Mouse (Mus musculus): ENCODE measurements around the gene Ift57.

Gene Ift57

GRCm38 (mm10) chr16:49684961-49685360 is 14.1 kb upstream of the Ift57 start:
- no peak for TF ChIP-seq POU5F1 (IDR thresholded peaks at IDR 0.05; ENCODE audit: borderline replicate concordance, low read length)
- Histone ChIP-seq H3K4me1 (replicated peaks; ENCODE audit: low read depth, low read length) (no peaks in the 10 kb centered on the region), H3K27me3 (ENCODE audit: insufficient read depth, low read length) (no peaks in the 10 kb centered on the region), H3K36me3 (ENCODE audit: insufficient read depth, low read length) (no peaks in the 10 kb centered on the region), H3K9me3 (ENCODE audit: low read length) (no peaks in the 10 kb centered on the region), H3K4me3 (replicated peaks; ENCODE audit: low read length) (no peak overlapping the region)

GRCm38 (mm10) chr16:49699821-49700220 is 788 bp downstream of the Ift57 start:
- H3K4me3 ChIP-seq (replicated peaks; ENCODE audit: low read length): peak overlapping the region; percentile 89
- no peaks in the 10 kb centered on the region for H3K36me3 ChIP-seq (ENCODE audit: insufficient read depth, low read length)
- TF ChIP-seq POU5F1 (IDR thresholded peaks at IDR 0.05; ENCODE audit: borderline replicate concordance, low read length): no peak
- no peak for TF ChIP-seq NANOG (IDR thresholded peaks at IDR 0.05; ENCODE audit: borderline replicate concordance, low read length)
- TF ChIP-seq CTCF (conservative IDR thresholded peaks at IDR 0.05; ENCODE audit: low read length): no peak
- no peaks in the 10 kb centered on the region for H3K27me3 ChIP-seq (ENCODE audit: insufficient read depth, low read length)
- H3K4me1 ChIP-seq (replicated peaks; ENCODE audit: low read depth, low read length): peaks cover 10% of the 10 kb centered on the region; the same call in 1 of the 2 replicates
- no peaks in the 10 kb centered on the region for H3K9me3 ChIP-seq (ENCODE audit: low read length)

- TF ChIP-seq POU5F1 (IDR thresholded peaks at IDR 0.05; ENCODE audit: borderline replicate concordance, low read length): no peak
- no peak for TF ChIP-seq NANOG (IDR thresholded peaks at IDR 0.05; ENCODE audit: borderline replicate concordance, low read length)
- TF ChIP-seq CTCF (conservative IDR thresholded peaks at IDR 0.05; ENCODE audit: low read length): no peak
- no peaks in the 10 kb centered on the region for H3K9me3 ChIP-seq (ENCODE audit: low read length)
- 0 out of 2 replicates have a peak, but pooled peaks cover 7% of the 10 kb centered on the region for H3K4me1 ChIP-seq (replicated peaks; ENCODE audit: low read depth, low read length)
- H3K4me3 ChIP-seq (replicated peaks; ENCODE audit: low read length): no peak overlapping the region
- H3K27me3 ChIP-seq (ENCODE audit: insufficient read depth, low read length): no peaks in the 10 kb centered on the region
- H3K36me3 ChIP-seq (ENCODE audit: insufficient read depth, low read length): peaks cover 10% of the 10 kb centered on the region
These were observed 9.0 kb downstream of the Ift57 start for GRCm38 (mm10) chr16:49708074-49708473.

DNA sequence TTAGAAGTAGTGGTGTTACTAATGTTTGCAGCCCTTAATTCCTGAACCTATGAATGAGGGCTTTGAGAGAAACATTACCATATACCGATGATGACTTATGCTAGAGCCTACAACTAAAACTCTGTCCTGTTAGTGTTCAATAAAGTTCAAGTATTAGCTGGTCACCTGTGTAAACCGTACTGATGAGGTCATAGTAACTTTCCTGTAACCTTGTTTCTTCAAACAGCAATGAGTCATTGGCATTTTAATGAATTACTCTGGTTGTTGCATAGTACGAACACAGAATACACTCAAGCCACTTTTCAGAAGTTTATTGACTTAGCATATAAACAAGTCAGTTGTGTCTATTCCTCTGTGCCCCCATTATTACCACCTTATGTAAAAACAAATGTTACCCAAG is 11.2 kb downstream of the Ift57 start:
- H3K4me3 ChIP-seq (replicated peaks; ENCODE audit: low read length): no peak overlapping the region
- H3K9me3 ChIP-seq (ENCODE audit: low read length): no peaks in the 10 kb centered on the region
- H3K4me1 ChIP-seq (replicated peaks; ENCODE audit: low read depth, low read length): 0 out of 2 replicates have a peak, but pooled peaks cover 7% of the 10 kb centered on the region
- no peaks in the 10 kb centered on the region for H3K27me3 ChIP-seq (ENCODE audit: insufficient read depth, low read length)
- TF ChIP-seq POU5F1 (IDR thresholded peaks at IDR 0.05; ENCODE audit: borderline replicate concordance, low read length): no peak
- H3K36me3 ChIP-seq (ENCODE audit: insufficient read depth, low read length): peaks cover 10% of the 10 kb centered on the region

DNA sequence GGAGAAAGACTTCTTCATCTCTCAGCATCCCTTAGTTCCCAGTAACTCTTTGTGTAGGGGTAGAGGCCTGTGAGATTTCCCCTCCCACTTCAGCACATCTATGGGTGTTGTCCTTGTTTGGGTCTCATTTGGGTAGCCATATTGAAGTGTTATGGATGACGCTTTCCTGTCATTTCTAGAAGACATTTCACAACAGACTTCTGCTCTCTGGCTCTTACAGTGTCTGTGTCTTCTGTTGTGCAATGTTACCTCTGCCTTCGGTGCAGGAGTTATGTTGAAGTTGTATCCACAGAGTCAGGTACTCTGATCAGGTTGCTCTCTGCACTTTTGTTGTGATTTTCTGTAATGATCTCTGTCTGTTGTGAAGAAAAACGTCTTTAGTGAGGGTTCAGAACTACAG is 14.3 kb downstream of the Ift57 start:
- H3K27me3 ChIP-seq (ENCODE audit: insufficient read depth, low read length): no peaks in the 10 kb centered on the region
- 0 out of 2 replicates have a peak, but pooled peaks cover 7% of the 10 kb centered on the region for H3K4me1 ChIP-seq (replicated peaks; ENCODE audit: low read depth, low read length)
- H3K9me3 ChIP-seq (ENCODE audit: low read length): peaks cover 7% of the 10 kb centered on the region; the same call in 1 of the 2 replicates
- H3K36me3 ChIP-seq (ENCODE audit: insufficient read depth, low read length): peaks cover 7% of the 10 kb centered on the region
- no peak for TF ChIP-seq CTCF (conservative IDR thresholded peaks at IDR 0.05; ENCODE audit: low read length)
- no peak for TF ChIP-seq POU5F1 (IDR thresholded peaks at IDR 0.05; ENCODE audit: borderline replicate concordance, low read length)
- TF ChIP-seq NANOG (IDR thresholded peaks at IDR 0.05; ENCODE audit: borderline replicate concordance, low read length): no peak
- no peak overlapping the region for H3K4me3 ChIP-seq (replicated peaks; ENCODE audit: low read length)

DNA sequence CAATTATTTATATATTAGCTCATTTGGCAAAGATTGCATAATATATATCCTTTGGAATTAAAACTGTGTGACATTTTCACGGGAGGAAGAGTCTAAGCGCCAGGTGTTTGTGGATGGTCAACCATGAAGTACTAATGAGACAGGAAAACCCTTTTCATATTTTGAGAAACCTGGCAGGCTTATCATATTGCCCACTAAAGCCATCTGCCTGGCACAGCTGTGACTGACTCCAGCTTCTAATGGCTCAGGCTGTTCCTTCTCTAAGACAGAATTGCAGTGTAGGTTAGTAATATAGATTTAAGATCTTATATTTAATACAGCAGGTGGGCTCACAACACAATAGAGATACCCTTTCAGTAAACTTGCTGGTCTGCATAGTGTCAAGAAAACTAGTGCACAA is 21.6 kb downstream of the Ift57 start:
- no peaks in the 10 kb centered on the region for H3K36me3 ChIP-seq (ENCODE audit: insufficient read depth, low read length)
- no peak for TF ChIP-seq NANOG (IDR thresholded peaks at IDR 0.05; ENCODE audit: borderline replicate concordance, low read length)
- no peak for TF ChIP-seq CTCF (conservative IDR thresholded peaks at IDR 0.05; ENCODE audit: low read length)
- H3K4me3 ChIP-seq (replicated peaks; ENCODE audit: low read length): no peak overlapping the region
- H3K27me3 ChIP-seq (ENCODE audit: insufficient read depth, low read length): no peaks in the 10 kb centered on the region
- H3K9me3 ChIP-seq (ENCODE audit: low read length): peaks cover 7% of the 10 kb centered on the region; the same call in 1 of the 2 replicates
- H3K4me1 ChIP-seq (replicated peaks; ENCODE audit: low read depth, low read length): peaks cover 23% of the 10 kb centered on the region

DNA sequence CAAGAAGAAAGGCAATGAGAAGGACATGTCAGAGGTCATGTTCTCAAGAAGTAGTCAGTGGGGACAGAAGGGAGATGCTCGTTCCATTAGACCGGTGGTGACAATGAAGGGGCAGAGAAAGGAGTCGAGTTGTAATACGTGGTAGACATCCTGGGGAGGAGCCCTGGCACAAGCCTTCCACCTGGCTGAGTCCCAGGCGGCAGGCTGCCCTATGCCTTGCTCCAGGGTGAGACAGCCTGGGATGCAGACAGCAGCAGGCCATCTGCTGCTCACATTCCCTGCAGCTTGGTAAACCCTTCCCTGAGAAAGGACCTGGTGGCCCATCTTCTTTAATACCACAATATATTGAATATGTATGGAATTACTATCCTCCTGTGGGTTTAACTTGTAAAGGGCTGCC is 22.6 kb downstream of the Ift57 start:
- peaks cover 7% of the 10 kb centered on the region; the same call in 1 of the 2 replicates for H3K9me3 ChIP-seq (ENCODE audit: low read length)
- H3K4me1 ChIP-seq (replicated peaks; ENCODE audit: low read depth, low read length): peaks cover 32% of the 10 kb centered on the region
- TF ChIP-seq CTCF (conservative IDR thresholded peaks at IDR 0.05; ENCODE audit: low read length) (no peak), POU5F1 (IDR thresholded peaks at IDR 0.05; ENCODE audit: borderline replicate concordance, low read length) (no peak), NANOG (IDR thresholded peaks at IDR 0.05; ENCODE audit: borderline replicate concordance, low read length) (no peak)
- H3K27me3 ChIP-seq (ENCODE audit: insufficient read depth, low read length): no peaks in the 10 kb centered on the region
- H3K4me3 ChIP-seq (replicated peaks; ENCODE audit: low read length): no peak overlapping the region
- H3K36me3 ChIP-seq (ENCODE audit: insufficient read depth, low read length): no peaks in the 10 kb centered on the region

- Histone ChIP-seq H3K9me3 (ENCODE audit: low read length) (peaks cover under 1% of the 10 kb centered on the region; the same call in 1 of the 2 replicates), H3K36me3 (ENCODE audit: insufficient read depth, low read length) (no peaks in the 10 kb centered on the region), H3K4me1 (replicated peaks; ENCODE audit: low read depth, low read length) (peaks cover 34% of the 10 kb centered on the region), H3K27me3 (ENCODE audit: insufficient read depth, low read length) (no peaks in the 10 kb centered on the region), H3K4me3 (replicated peaks; ENCODE audit: low read length) (no peak overlapping the region)
- TF ChIP-seq NANOG (IDR thresholded peaks at IDR 0.05; ENCODE audit: borderline replicate concordance, low read length): no peak
These were observed 24.2 kb downstream of the Ift57 start for GRCm38 (mm10) chr16:49723222-49723621.

DNA sequence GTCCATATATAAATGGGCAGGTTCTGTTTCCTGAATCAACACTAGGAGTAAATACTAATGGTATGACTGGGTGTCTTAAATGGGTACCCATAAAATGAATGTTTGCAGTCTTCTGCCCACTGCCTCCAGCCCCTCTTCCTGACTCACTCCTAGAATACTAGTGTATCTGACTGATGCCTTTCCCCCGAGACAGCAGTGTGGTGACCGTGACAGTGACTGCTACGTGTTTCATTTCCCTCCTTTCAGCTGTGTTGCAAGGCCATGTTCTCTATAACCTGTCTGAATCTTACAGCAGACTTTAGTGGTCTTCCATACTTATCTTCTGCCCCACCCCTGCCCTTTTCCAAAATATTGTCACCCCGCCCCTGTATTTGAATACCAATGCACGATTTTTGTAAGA is 25.2 kb downstream of the Ift57 start:
- no peaks in the 10 kb centered on the region for H3K27me3 ChIP-seq (ENCODE audit: insufficient read depth, low read length)
- TF ChIP-seq POU5F1 (IDR thresholded peaks at IDR 0.05; ENCODE audit: borderline replicate concordance, low read length): no peak
- no peak for TF ChIP-seq CTCF (conservative IDR thresholded peaks at IDR 0.05; ENCODE audit: low read length)
- no peak for TF ChIP-seq NANOG (IDR thresholded peaks at IDR 0.05; ENCODE audit: borderline replicate concordance, low read length)
- H3K4me1 ChIP-seq (replicated peaks; ENCODE audit: low read depth, low read length): peaks cover 34% of the 10 kb centered on the region
- H3K36me3 ChIP-seq (ENCODE audit: insufficient read depth, low read length): no peaks in the 10 kb centered on the region
- H3K4me3 ChIP-seq (replicated peaks; ENCODE audit: low read length): no peak overlapping the region
- H3K9me3 ChIP-seq (ENCODE audit: low read length): no peaks in the 10 kb centered on the region

Measured in E14TG2a.4 (cell line).